Mouse (Mus musculus): ENCODE data around the gene Arhgap10.

DNA sequence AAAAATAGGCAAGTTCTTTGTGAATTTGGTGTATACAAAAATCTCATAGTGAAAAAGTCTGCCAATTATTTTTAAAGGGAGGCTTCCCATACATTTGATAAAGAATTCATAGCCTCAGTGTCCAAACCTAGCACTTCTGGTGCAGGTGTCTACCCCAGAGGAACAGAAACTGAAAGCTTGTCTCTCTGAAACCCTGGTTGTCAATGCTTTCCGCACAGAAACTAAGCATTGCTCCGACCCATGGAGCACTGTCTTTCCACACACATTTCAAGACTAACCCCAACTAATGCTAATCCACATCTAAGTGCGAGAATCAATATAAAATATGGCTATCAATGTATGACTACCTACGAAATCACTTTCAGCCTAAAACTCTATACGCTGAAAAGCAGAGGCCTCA, 116.6 kb downstream of the Arhgap10 start:
- TF ChIP-seq CTCF (IDR thresholded peaks at IDR 0.05; ENCODE audit: extremely low read depth, insufficient read depth, low read length) (no peak), POLR2A (IDR thresholded peaks at IDR 0.05; ENCODE audit: extremely low read depth, insufficient read depth, low read length) (no peak)
